Mouse (Mus musculus) heart, embryonic 11.5 days (tissue): ENCODE data around the gene Tmcc3. TPM values are rescaled to one million over a fixed set of nuclear protein-coding genes. Genes with fewer than 3 reads are reported as not detected.

Experiments
- ATAC-seq: fragments of 200-750 bp; cut with Nextera tagmentation; replicated peaks from 2 replicates; pipeline ENCODE4 v1.8.0; 2017; ENCODE audit warnings: moderate library complexity; ENCODE audit not compliant: insufficient number of reproducible peaks, low FRiP score, low TSS enrichment
- H3K27ac ChIP-seq: fragments of 300-500 bp; sonication (generic); 2 replicates; pipeline ENCODE4 v1.5.1; 2014; ENCODE audit warnings: mild to moderate bottlenecking, low read depth, low read length
- H3K27me3 ChIP-seq: fragments of 300-500 bp; sonication (generic); 2 replicates; pipeline ENCODE4 v1.6.1; 2014; ENCODE audit warnings: mild to moderate bottlenecking, low read length, mixed read lengths; ENCODE audit not compliant: control insufficient read depth, insufficient read depth
- H3K36me3 ChIP-seq: fragments of 300-500 bp; sonication (generic); 2 replicates; pipeline ENCODE4 v1.6.1; 2014; ENCODE audit warnings: mild to moderate bottlenecking, low read length, moderate library complexity, mixed read lengths; ENCODE audit not compliant: control insufficient read depth, insufficient read depth
- H3K4me1 ChIP-seq: fragments of 300-500 bp; sonication (generic); 2 replicates; pipeline ENCODE4 v1.6.1; 2014; ENCODE audit warnings: low read length; ENCODE audit not compliant: control insufficient read depth, insufficient read depth
- H3K4me2 ChIP-seq: fragments of 300-500 bp; sonication (generic); 2 replicates; pipeline ENCODE4 v1.6.1; 2014; ENCODE audit warnings: mild to moderate bottlenecking, moderate library complexity
- H3K4me3 ChIP-seq: fragments of 300-500 bp; sonication (generic); 2 replicates; pipeline ENCODE4 v1.5.1; 2014; ENCODE audit warnings: low read depth, low read length
- H3K9ac ChIP-seq: fragments of 300-500 bp; sonication (generic); 2 replicates; pipeline ENCODE4 v1.6.1; 2014; ENCODE audit warnings: mild to moderate bottlenecking, low read depth, low read length, moderate library complexity
- H3K9me3 ChIP-seq: fragments of 300-500 bp; sonication (generic); replicated peaks from 2 replicates; pipeline ENCODE4 v1.6.1; 2016; ENCODE audit warnings: low read length; ENCODE audit not compliant: control insufficient read depth
- WGBS: fragments of 180-500 bp; shearing (Covaris S2); extraction: QIAGEN DNeasy Blood & Tissue Kit; methylation state at CpG from one replicate; pipeline ENCODE4 v1.1.7; 2014; ENCODE audit not compliant: insufficient replicate concordance; 5-methylcytosine and 5-hydroxymethylcytosine counted together
- polyA plus RNA-seq: library from polyadenylated mRNA; unstranded; fragments of >200 nt; fragmentation: Nextera tagmentation; extraction: Ambion mirVana; gene quantifications from 2 replicates; pipeline ENCODE4 v1.2.1, GENCODE M21; 2014

The Tmcc3 gene
- polyA plus RNA-seq, 1 experiment from 2014 or later: 10.9 TPM

DNA sequence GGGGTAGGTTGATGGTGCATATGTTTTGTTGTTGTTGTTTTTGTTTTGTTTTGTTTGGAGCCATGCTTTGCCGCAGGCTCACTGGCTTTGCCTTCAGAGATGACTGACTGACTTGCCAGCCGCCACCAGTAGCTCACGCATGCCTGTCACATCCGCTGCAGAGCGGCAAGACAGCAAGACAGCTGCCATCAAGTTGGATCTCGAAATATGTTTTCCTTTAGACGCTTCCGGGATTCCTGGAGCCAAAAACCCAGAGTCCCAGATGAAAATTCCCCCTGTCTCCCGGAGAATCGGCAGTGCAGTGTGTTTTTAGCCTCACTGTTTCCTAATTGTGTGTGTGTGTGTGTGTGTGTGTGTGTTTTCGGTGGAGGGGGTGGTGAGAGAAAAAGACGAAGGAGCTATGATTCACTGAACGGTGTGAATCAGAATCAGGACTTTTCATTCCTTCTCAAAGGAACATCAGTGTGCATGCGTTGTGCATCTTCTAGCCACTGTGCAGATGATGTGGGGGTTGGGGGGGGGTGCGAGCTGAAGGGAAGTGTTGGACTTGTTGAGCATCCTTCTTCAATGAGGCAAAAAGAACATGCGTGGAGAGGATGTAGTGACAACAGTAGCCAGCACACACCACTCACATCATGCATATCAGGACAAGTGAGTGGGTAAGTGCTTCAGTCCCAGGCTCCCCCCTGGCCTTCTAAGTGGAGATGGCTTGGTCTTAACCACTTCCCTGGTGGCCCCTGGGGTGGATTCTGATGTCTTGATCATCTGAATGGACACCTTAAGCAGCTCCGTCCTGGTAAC lies 208.8 kb downstream of the Tmcc3 start:
- Histone ChIP-seq H3K4me2 (peak overlapping the region; percentile 47), H3K4me3 (peak overlapping the region; percentile 19; the same call in 1 of the 2 replicates), H3K36me3 (no peaks in the 10 kb centered on the region), H3K9me3 (no peaks in the 10 kb centered on the region), H3K27me3 (no peaks in the 10 kb centered on the region), H3K27ac (0 out of 2 replicates have a peak overlapping the region, but pooled peaks have one; percentile 8), H3K4me1 (peaks cover 57% of the 10 kb centered on the region), H3K9ac (0 out of 2 replicates have a peak overlapping the region, but pooled peaks have one; percentile 3)
- 37% methylated on average over 17 of the region's 17 CpGs for WGBS
- ATAC-seq: no peak

GRCm38 (mm10) chr10:94521107-94521401 lies 209.3 kb downstream of the Tmcc3 start:
- H3K36me3 ChIP-seq: no peaks in the 10 kb centered on the region
- peaks cover 57% of the 10 kb centered on the region for H3K4me1 ChIP-seq
- 0 out of 2 replicates have a peak overlapping the region, but pooled peaks have one; percentile 3 for H3K9ac ChIP-seq
- no peak for ATAC-seq
- no peaks in the 10 kb centered on the region for H3K9me3 ChIP-seq
- H3K4me2 ChIP-seq: peak overlapping the region; percentile 47
- 0 out of 2 replicates have a peak overlapping the region, but pooled peaks have one; percentile 10 for H3K27ac ChIP-seq
- 26% methylated on average over 3 of the region's 3 CpGs for WGBS
- H3K4me3 ChIP-seq: peak overlapping the region; percentile 13; the same call in 1 of the 2 replicates
- no peaks in the 10 kb centered on the region for H3K27me3 ChIP-seq

DNA sequence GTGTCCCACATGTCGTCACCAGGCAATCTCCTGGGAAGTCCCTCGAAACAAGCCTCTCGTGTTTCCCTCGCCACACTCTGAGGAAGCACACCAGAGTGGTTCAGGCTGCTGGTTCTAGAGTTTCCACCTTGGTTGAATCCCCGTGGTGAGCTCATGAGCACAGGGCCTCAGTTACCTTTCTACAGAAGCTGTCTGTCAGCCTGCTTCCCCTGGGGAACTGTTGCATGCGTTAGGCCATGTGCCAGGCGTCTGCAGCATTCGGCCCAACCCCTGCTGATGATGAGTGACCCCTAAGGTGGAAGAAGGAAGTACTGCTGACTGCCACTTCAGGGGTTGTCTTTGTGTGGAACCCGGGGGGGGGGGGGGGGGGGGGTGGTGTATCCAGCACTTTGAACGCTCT lies 210.0 kb downstream of the Tmcc3 start:
- no peak for ATAC-seq
- 27% methylated on average over 9 of the region's 10 CpGs for WGBS
- no peak overlapping the region for H3K4me2 ChIP-seq
- peak overlapping the region; percentile 10; the same call in 1 of the 2 replicates for H3K27ac ChIP-seq
- H3K36me3 ChIP-seq: no peaks in the 10 kb centered on the region
- peaks cover 50% of the 10 kb centered on the region for H3K4me1 ChIP-seq
- H3K4me3 ChIP-seq: no peak overlapping the region
- no peaks in the 10 kb centered on the region for H3K27me3 ChIP-seq
- H3K9ac ChIP-seq: no peak overlapping the region; the same call in 1 of the 2 replicates
- H3K9me3 ChIP-seq: no peaks in the 10 kb centered on the region

GRCm38 (mm10) chr10:94523297-94523696 lies 211.5 kb downstream of the Tmcc3 start:
- Histone ChIP-seq H3K4me1 (peaks cover 44% of the 10 kb centered on the region), H3K9me3 (no peaks in the 10 kb centered on the region), H3K4me3 (no peak overlapping the region), H3K9ac (no peak overlapping the region), H3K36me3 (no peaks in the 10 kb centered on the region), H3K27ac (no peak overlapping the region), H3K4me2 (peak overlapping the region; percentile 29; the same call in 1 of the 2 replicates), H3K27me3 (no peaks in the 10 kb centered on the region)
- WGBS: 76% methylated on average over 8 of the region's 8 CpGs
- ATAC-seq: no peak

DNA sequence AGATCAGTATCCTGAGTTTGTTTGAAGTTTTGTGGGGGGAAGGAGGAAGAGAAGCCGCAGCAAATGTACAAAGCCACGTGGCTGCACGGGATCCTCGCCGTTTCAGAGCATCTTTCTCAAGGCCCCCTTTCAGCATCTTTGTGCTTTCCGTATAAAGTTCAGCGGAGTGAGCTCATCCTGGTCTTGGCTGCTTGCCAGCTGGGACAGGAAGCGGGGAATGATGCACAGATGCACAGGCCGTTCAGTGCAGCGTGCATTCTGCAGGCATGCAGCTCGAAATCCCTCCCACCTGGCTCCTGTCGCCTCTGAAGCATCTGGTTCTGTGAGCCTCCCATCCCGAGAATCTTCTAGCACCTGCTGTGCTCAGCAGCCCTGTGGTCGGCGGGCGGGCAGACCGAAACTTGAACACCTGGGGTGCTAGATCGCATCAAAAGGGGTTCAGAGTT lies 212.0 kb downstream of the Tmcc3 start:
- H3K9ac ChIP-seq: no peak overlapping the region
- H3K4me1 ChIP-seq: peaks cover 44% of the 10 kb centered on the region
- 16% methylated on average over 18 of the region's 18 CpGs for WGBS

GRCm38 (mm10) chr10:94524966-94525365 lies 213.2 kb downstream of the Tmcc3 start:
- peak overlapping the region; percentile 42; the same call in 1 of the 2 replicates for H3K27ac ChIP-seq
- peaks cover 40% of the 10 kb centered on the region for H3K4me1 ChIP-seq

More for the DNA sequence above, 212.0 kb downstream of the Tmcc3 start:
- Histone ChIP-seq H3K4me3 (no peak overlapping the region), H3K27me3 (no peaks in the 10 kb centered on the region), H3K27ac (no peak overlapping the region), H3K9me3 (no peaks in the 10 kb centered on the region), H3K4me2 (peak overlapping the region; percentile 29; the same call in 1 of the 2 replicates), H3K36me3 (no peaks in the 10 kb centered on the region)
- ATAC-seq: no peak

DNA sequence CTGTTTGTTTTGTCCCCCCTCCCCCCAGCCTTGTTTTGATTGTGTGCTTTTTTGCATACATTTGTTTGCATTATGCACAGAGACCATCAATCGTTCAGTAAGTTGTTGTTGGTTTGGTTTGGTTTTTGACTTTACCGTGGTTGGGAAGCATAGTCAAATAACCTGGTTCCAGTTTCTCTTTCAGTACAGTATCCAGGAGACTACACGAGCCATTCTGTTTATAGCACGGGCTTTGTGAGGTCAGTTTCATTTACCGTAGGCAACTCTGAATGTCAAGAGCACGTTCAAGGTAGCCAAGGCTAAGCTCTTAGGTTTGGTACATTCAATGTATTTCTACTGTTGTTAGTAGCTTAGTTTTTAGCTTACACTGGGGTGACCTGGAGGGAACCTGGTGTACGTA lies 214.0 kb downstream of the Tmcc3 start:
- Histone ChIP-seq H3K27ac (no peak overlapping the region), H3K4me3 (no peak overlapping the region), H3K9ac (no peak overlapping the region), H3K36me3 (no peaks in the 10 kb centered on the region), H3K9me3 (no peaks in the 10 kb centered on the region), H3K27me3 (no peaks in the 10 kb centered on the region), H3K4me2 (no peak overlapping the region), H3K4me1 (peaks cover 32% of the 10 kb centered on the region)
- 79% methylated on average over 7 of the region's 7 CpGs for WGBS
- no peak for ATAC-seq

More at GRCm38 (mm10) chr10:94524966-94525365, 213.2 kb downstream of the Tmcc3 start:
- Histone ChIP-seq H3K9me3 (no peaks in the 10 kb centered on the region), H3K4me3 (no peak overlapping the region), H3K9ac (no peak overlapping the region), H3K36me3 (no peaks in the 10 kb centered on the region), H3K4me2 (no peak overlapping the region), H3K27me3 (no peaks in the 10 kb centered on the region)
- whole genome bisulfite sequencing: 43% methylated on average over 6 of the region's 6 CpGs
- ATAC-seq: no peak

- no peaks in the 10 kb centered on the region for H3K36me3 ChIP-seq
- H3K9ac ChIP-seq: no peak overlapping the region
- no peak for ATAC-seq
- H3K4me1 ChIP-seq: peaks cover 22% of the 10 kb centered on the region
- H3K27ac ChIP-seq: no peak overlapping the region
- no peak overlapping the region for H3K4me3 ChIP-seq
- no peaks in the 10 kb centered on the region for H3K9me3 ChIP-seq
- 78% methylated on average over 8 of the region's 8 CpGs for WGBS
- H3K27me3 ChIP-seq: no peaks in the 10 kb centered on the region
- no peak overlapping the region for H3K4me2 ChIP-seq
These were observed 215.1 kb downstream of the Tmcc3 start for GRCm38 (mm10) chr10:94526834-94527233.
